Mouse (Mus musculus) myocyte (in vitro differentiated cells): ENCODE data around the gene Ylpm1.

ENCODE experiments used
- POLR2A ChIP-seq: IDR thresholded peaks from one replicate; pipeline ENCODE4 v1.6.1; 2011; ENCODE audit warnings: low read depth, mild to moderate bottlenecking, control low read depth, moderate library complexity; ENCODE audit not compliant: insufficient read length
- POLR2AphosphoS2 ChIP-seq: IDR thresholded peaks from one replicate; pipeline ENCODE4 v1.6.1; 2011; ENCODE audit warnings: low read depth, control low read depth; ENCODE audit not compliant: insufficient read length

DNA sequence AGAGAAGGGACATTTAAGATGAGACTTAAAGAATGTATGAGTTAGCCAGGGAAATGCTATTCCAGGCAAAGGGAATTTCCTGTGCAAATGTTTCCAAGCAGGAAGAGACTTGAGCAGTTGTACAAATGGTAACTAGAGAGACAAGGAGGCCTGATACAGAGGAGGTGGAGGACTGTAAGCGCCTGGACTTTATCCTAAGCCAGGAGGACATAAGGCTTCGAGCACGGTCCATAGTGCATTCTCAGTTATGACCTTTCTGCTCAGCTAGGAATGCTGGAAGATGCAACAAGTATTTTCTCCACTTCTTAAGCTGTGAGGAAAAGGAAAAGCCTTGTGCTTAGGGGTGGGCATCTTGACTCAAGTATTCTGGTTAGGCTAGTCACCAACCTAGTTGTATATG, 117.2 kb downstream of the Ylpm1 start:
- TF ChIP-seq POLR2A (no peak), POLR2AphosphoS2 (no peak)
